Mouse (Mus musculus) stomach, embryonic 16.5 days (tissue): ENCODE measurements around the gene Crtc1. TPM values are rescaled to one million over a fixed set of nuclear protein-coding genes. Genes with fewer than 3 reads are reported as not detected.

Experiments used
- ATAC-seq: fragments of 200-750 bp; cut with Nextera tagmentation; 2 replicates; pipeline ENCODE4 v1.8.0; 2017; ENCODE audit warnings: moderate number of reproducible peaks, moderate TSS enrichment; ENCODE audit not compliant: insufficient read depth, low FRiP score
- H3K27ac ChIP-seq: fragments of 300-500 bp; sonication (generic); 2 replicates; pipeline ENCODE4 v1.5.1; 2014; ENCODE audit warnings: low read length
- H3K27me3 ChIP-seq: fragments of 300-500 bp; sonication (generic); 2 replicates; pipeline ENCODE4 v1.6.1; 2014; ENCODE audit warnings: low read length, control low read depth, mixed read lengths; ENCODE audit not compliant: control insufficient read depth, insufficient read depth
- H3K36me3 ChIP-seq: fragments of 300-500 bp; sonication (generic); 2 replicates; pipeline ENCODE4 v1.6.1; 2014; ENCODE audit warnings: low read length; ENCODE audit not compliant: control insufficient read depth, insufficient read depth
- H3K4me1 ChIP-seq: fragments of 300-500 bp; sonication (generic); 2 replicates; pipeline ENCODE4 v1.6.1; 2014; ENCODE audit warnings: low read length, control low read depth, mixed read lengths; ENCODE audit not compliant: control insufficient read depth, insufficient read depth
- H3K4me2 ChIP-seq: fragments of 300-500 bp; sonication (generic); 2 replicates; pipeline ENCODE4 v1.6.1; 2014; ENCODE audit warnings: low read depth, low read length, mixed read lengths
- H3K4me3 ChIP-seq: fragments of 300-500 bp; sonication (generic); replicated peaks from 2 replicates; pipeline ENCODE4 v1.5.1; 2014; ENCODE audit warnings: mild to moderate bottlenecking, low read length
- H3K9ac ChIP-seq: fragments of 300-500 bp; sonication (generic); 2 replicates; pipeline ENCODE4 v1.6.1; 2014; ENCODE audit warnings: low read length
- H3K9me3 ChIP-seq: fragments of 300-500 bp; sonication (generic); replicated peaks from 2 replicates; pipeline ENCODE4 v1.6.1; 2016; ENCODE audit warnings: low read length, control low read depth; ENCODE audit not compliant: control insufficient read depth
- WGBS: fragments of 180-500 bp; shearing (Covaris S2); extraction: QIAGEN DNeasy Blood & Tissue Kit; methylation state at CpG from one replicate; pipeline ENCODE4 v1.1.7; 2014; 5-methylcytosine and 5-hydroxymethylcytosine counted together
- polyA plus RNA-seq: library from polyadenylated mRNA; unstranded; fragments of >200 nt; fragmentation: Nextera tagmentation; extraction: Ambion mirVana; gene quantifications from 2 replicates; pipeline ENCODE4 v1.2.1, GENCODE M21; 2015

Gene Crtc1
- polyA plus RNA-seq, 1 experiment from 2014 or later, result 13.9 TPM

DNA sequence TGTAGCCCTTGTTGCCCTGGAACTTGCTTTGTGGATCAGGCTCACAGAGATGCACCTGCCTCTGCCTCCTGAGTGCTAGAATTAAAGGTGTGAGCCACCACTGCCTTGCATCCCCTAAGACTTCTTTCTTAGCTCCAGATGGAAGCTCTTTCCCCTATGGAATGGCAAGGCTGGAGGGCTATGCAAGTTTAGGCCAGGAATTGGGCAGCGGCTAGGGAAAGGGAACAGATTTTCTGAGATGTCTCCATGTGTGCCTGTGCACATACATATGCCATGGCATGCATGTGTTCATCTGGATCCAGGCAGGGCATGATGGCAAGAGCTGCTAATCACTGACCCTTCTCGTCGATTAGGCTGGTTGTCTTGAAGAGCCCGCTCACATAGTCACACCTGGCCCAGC is 26.3 kb upstream of the Crtc1 start:
- Histone ChIP-seq H3K27ac (no peak overlapping the region), H3K36me3 (no peaks in the 10 kb centered on the region), H3K4me2 (no peak overlapping the region), H3K9me3 (no peaks in the 10 kb centered on the region), H3K4me1 (peaks cover 13% of the 10 kb centered on the region), H3K9ac (no peak overlapping the region), H3K27me3 (no peaks in the 10 kb centered on the region), H3K4me3 (no peak overlapping the region)
- no peak for ATAC-seq
- WGBS, result 97% methylated on average over 4 of the region's 4 CpGs

DNA sequence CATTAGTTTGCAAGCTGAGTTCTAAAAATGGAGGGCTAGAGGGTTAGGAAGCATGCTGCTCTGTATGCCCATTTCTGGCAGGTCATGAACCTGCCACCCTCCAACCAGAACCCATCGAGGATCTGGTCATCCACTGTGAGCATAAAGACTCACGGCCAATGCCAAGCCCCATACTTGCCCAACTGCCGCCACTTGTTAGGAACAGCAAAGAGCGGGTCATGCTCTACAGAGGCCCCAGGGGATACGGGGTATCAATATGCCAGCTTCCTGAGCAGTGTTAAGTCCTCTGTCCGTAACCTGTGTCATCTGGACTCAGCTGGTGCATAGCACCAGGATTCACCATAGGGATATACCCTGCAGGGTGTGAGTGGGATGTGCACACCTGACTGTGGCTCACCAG is 24.8 kb upstream of the Crtc1 start:
- H3K27ac ChIP-seq, result no peak overlapping the region

DNA sequence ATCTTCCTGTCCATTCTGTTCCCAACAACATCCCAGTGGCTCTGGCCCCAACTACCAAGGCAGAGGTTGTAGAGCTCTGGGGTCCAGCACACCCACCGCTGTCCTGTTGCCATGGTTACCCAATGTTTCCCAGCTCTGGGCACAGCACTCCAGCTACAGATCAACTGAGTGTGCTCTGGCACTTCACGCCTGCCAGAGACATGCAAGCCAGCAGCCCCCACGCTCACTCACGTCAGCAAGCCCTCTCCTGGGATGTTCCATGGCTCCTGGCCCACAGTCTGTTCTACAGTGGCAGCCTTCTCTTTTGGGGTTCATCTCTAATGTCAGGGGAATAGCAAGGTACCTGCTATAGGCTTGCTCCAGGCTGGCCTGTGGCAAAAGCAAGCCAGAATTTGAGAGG is 23.9 kb upstream of the Crtc1 start:
- ATAC-seq, result no peak

More for the DNA sequence above, 24.8 kb upstream of the Crtc1 start:
- Histone ChIP-seq H3K27me3 (no peaks in the 10 kb centered on the region), H3K4me1 (peaks cover 10% of the 10 kb centered on the region), H3K4me3 (no peak overlapping the region), H3K4me2 (no peak overlapping the region), H3K9me3 (no peaks in the 10 kb centered on the region), H3K36me3 (no peaks in the 10 kb centered on the region), H3K9ac (no peak overlapping the region)
- WGBS, result 89% methylated on average over 6 of the region's 6 CpGs
- no peak for ATAC-seq

GRCm38 (mm10) chr8:70462516-70462813 is 23.1 kb upstream of the Crtc1 start:
- Histone ChIP-seq H3K9me3 (no peaks in the 10 kb centered on the region), H3K4me3 (no peak overlapping the region), H3K9ac (no peak overlapping the region), H3K36me3 (no peaks in the 10 kb centered on the region), H3K27me3 (no peaks in the 10 kb centered on the region), H3K4me1 (peaks cover 5% of the 10 kb centered on the region), H3K27ac (no peak overlapping the region), H3K4me2 (no peak overlapping the region)
- 95% methylated on average over 8 of the region's 8 CpGs for WGBS
- no peak for ATAC-seq

More for the DNA sequence above, 23.9 kb upstream of the Crtc1 start:
- Histone ChIP-seq H3K4me2 (no peak overlapping the region), H3K27me3 (no peaks in the 10 kb centered on the region), H3K36me3 (no peaks in the 10 kb centered on the region), H3K4me1 (peaks cover 10% of the 10 kb centered on the region), H3K4me3 (no peak overlapping the region), H3K27ac (no peak overlapping the region), H3K9ac (no peak overlapping the region), H3K9me3 (no peaks in the 10 kb centered on the region)
- WGBS, result 84% methylated on average over 4 of the region's 4 CpGs

DNA sequence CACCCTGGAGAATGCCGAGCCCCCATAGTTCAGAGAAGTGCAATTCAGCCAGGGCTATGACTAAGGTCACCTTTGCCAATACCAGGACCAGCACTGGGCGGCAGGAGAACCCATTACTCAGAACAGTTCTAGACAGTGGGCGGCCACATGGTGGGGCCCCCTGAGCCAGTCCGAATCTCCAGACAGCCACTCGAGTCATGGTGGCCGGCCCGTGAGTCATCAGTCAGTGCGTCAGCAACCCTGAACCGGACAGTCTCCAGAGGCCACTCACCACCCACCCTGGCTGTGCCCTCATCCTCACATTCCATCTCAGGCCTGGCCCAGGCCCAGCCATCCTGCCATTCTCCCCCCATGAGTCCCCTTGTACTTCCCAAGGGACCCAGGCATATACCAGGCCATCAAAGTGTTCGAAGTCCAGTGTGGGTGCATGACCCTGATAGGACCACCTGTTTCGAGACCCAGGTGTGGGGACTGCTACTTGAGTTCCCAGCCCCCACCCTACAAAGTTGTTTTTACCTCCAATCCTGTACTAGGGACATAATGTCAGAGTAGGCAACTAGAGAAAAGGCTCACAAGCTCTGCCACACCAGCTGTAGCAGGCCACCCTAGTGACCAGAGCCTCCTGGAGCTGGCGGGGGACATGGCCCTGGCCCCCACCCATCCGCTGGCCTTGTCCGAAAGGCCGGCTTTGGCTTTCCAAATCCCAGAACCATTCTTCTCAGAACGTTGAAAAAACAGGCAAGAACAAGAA is 22.6 kb upstream of the Crtc1 start:
- Histone ChIP-seq H3K4me1 (peaks cover under 1% of the 10 kb centered on the region; the same call in 1 of the 2 replicates), H3K9ac (no peak overlapping the region), H3K36me3 (no peaks in the 10 kb centered on the region), H3K9me3 (no peaks in the 10 kb centered on the region), H3K4me2 (no peak overlapping the region), H3K4me3 (no peak overlapping the region), H3K27ac (no peak overlapping the region), H3K27me3 (no peaks in the 10 kb centered on the region)
- WGBS, result 86% methylated on average over 16 of the region's 16 CpGs
- ATAC-seq, result no peak

GRCm38 (mm10) chr8:70460606-70461005 is 21.2 kb upstream of the Crtc1 start:
- Histone ChIP-seq H3K27ac (no peak overlapping the region), H3K4me3 (no peak overlapping the region), H3K4me1 (no peaks in the 10 kb centered on the region), H3K36me3 (no peaks in the 10 kb centered on the region), H3K27me3 (no peaks in the 10 kb centered on the region), H3K9me3 (no peaks in the 10 kb centered on the region), H3K4me2 (no peak overlapping the region), H3K9ac (no peak overlapping the region)
- no peak for ATAC-seq
- WGBS, result 73% methylated on average over 9 of the region's 9 CpGs

DNA sequence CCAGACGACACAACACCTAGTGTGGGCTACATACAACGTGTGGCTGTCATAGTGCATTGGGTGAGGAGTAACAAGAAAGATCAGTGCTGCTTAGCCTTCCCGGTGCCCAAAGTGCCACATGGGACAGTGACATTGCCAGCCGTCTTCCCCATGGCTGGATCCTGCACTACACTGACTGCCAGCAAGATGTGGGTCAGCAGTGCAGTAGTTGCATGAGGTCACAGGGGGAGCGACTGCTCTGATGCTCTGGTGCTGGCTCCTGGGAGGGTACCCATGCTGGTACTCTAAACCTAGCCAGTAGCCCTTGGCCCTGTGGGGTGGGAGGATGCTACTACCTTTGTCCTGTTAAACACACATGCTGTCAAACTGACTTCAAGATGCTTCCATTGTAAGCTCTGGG is 20.8 kb upstream of the Crtc1 start:
- no peak for ATAC-seq
- H3K27me3 ChIP-seq, result no peaks in the 10 kb centered on the region
- H3K9me3 ChIP-seq, result no peaks in the 10 kb centered on the region
- WGBS, result 91% methylated on average over 5 of the region's 5 CpGs
- H3K27ac ChIP-seq, result no peak overlapping the region
- no peak overlapping the region for H3K4me2 ChIP-seq
- H3K4me1 ChIP-seq, result no peaks in the 10 kb centered on the region
- no peak overlapping the region for H3K9ac ChIP-seq
- no peaks in the 10 kb centered on the region for H3K36me3 ChIP-seq
- H3K4me3 ChIP-seq, result no peak overlapping the region

DNA sequence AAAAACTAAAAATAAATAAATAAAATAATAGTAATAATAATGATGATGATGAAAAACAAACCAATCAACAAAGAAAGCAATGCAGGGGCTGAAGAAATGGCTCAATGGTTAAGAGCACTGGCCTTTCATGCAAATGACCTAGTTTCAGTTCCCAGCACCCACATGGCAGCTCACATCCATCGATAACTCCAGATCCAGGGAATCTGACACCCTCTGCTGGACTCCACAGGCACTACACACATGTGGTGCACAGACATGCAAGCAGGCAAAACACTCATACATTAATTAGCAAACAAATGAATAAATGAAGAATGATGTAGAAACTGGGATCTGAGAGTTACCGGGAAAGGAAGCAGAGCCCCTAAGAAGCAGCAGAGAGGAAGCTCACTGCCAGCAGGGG is 20.3 kb upstream of the Crtc1 start:
- WGBS, result 91% methylated on average over 2 of the region's 2 CpGs
- H3K4me1 ChIP-seq, result no peaks in the 10 kb centered on the region
- H3K4me3 ChIP-seq, result no peak overlapping the region
- H3K36me3 ChIP-seq, result no peaks in the 10 kb centered on the region
- ATAC-seq, result no peak
- no peaks in the 10 kb centered on the region for H3K27me3 ChIP-seq
- H3K4me2 ChIP-seq, result no peak overlapping the region
- no peak overlapping the region for H3K27ac ChIP-seq
- H3K9me3 ChIP-seq, result no peaks in the 10 kb centered on the region
- no peak overlapping the region for H3K9ac ChIP-seq

DNA sequence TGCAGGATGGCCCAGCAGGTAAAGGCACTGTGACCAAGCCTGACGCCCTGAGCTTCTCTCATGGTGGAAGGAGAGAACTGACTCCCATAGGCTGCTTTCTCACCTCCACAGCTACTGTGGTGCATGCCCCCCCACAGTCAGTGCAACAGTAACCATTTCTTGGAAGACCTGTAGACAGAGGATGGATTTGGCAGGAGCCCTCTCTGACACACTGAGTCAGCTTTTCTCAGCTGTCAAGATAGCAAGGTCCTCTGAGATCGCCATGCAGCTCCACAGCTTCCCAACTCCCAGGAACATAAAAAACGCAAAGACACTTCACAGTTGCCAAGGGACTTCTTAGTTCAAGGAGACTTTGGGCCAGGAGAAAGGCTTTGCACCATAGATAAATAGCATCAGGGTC is 19.1 kb upstream of the Crtc1 start:
- peaks cover 6% of the 10 kb centered on the region; the same call in 1 of the 2 replicates for H3K4me1 ChIP-seq
- no peaks in the 10 kb centered on the region for H3K36me3 ChIP-seq
- H3K4me3 ChIP-seq, result no peak overlapping the region
- 77% methylated on average over 3 of the region's 3 CpGs for WGBS
- no peak for ATAC-seq
- H3K9ac ChIP-seq, result no peak overlapping the region
- H3K27ac ChIP-seq, result no peak overlapping the region
- no peaks in the 10 kb centered on the region for H3K27me3 ChIP-seq
- H3K9me3 ChIP-seq, result no peaks in the 10 kb centered on the region
- H3K4me2 ChIP-seq, result no peak overlapping the region
